Mouse (Mus musculus) bone marrow macrophage, adult 2 months (primary cell): ENCODE results near the gene Prodh2.

Source experiments
- CTCF ChIP-seq: IDR thresholded peaks from 2 replicates; pipeline ENCODE4 v1.5.1; 2012; ENCODE audit warnings: low read depth, mild to moderate bottlenecking, low read length, moderate library complexity
- POLR2A ChIP-seq: IDR thresholded peaks from 2 replicates; pipeline ENCODE4 v1.6.1; 2012; ENCODE audit warnings: mild to moderate bottlenecking, low read depth, low read length, borderline replicate concordance

DNA sequence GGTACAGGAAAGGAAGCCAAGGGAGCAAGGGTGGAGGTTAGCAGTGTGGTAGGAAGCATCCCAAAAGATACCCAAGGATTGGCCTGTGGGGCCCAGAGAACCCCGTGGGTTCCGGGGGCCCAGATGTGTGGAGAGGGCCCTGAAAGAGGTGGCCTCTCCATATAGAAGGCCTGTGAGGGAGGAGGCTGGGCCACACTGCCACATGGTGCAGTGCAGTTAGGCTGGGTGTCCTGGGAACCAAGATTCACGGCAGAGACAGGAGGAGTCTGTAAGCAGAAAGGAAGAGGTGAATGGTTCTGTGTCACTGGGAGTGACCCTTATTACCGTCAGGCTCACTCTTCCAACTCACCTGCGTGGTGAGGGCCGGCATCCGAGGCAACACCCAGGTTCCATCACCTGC is 47.1 kb downstream of the Prodh2 start:
- no peak for TF ChIP-seq CTCF
- no peak for TF ChIP-seq POLR2A
